24 mouse cellular contexts compared by ENCODE assay signal in genomic region chr11:121200781-121201180, GRCm38 (mm10). TPM values are rescaled to one million over a fixed set of nuclear protein-coding genes. Genes with fewer than 3 reads are reported as not detected.
"Had no signal": no experiment of that assay in that cellular context is flagged by ENCODE, and none has a peak within 500 bp of the region (broad histone marks: within the 10 kb centered on the region; RNA-seq: fewer than 3 reads in every experiment).

No protein-coding gene starts in this region.

- H3K36me3 ChIP-seq: liver, embryonic 12.5 days; liver, embryonic 15.5 days; midbrain, embryonic 10.5 days; stomach, embryonic 15.5 days had no signal

- H3K4me3 ChIP-seq: layer of hippocampus, adult 2 months; limb, embryonic 10.5 days; limb, embryonic 13.5 days; liver, embryonic 12.5 days; liver, embryonic 15.5 days; midbrain, embryonic 10.5 days; midbrain, embryonic 13.5 days; myocyte; neural tube, embryonic 13.5 days; stomach, embryonic 15.5 days had no signal

- H3K9me3 ChIP-seq: limb, embryonic 10.5 days; limb, embryonic 13.5 days; liver, embryonic 12.5 days; liver, embryonic 15.5 days; midbrain, embryonic 10.5 days; midbrain, embryonic 13.5 days; neural tube, embryonic 13.5 days; stomach, embryonic 15.5 days had no signal

- H3K27ac ChIP-seq: hindbrain, embryonic 14.5 days; hindbrain, postnatal 0 days; layer of hippocampus, adult 2 months; limb, embryonic 10.5 days; limb, embryonic 13.5 days; liver, embryonic 12.5 days; liver, embryonic 15.5 days; midbrain, embryonic 10.5 days; midbrain, embryonic 13.5 days; neural tube, embryonic 13.5 days; stomach, embryonic 15.5 days had no signal

- H3K27me3 ChIP-seq: limb, embryonic 13.5 days; liver, embryonic 12.5 days; liver, embryonic 15.5 days; midbrain, embryonic 13.5 days; neural tube, embryonic 13.5 days; stomach, embryonic 15.5 days had no signal

- ATAC-seq: hindbrain, postnatal 0 days; inflammation-experienced regulatory T-cells, adult 6 months; intestine, embryonic 16.5 days; liver, embryonic 12.5 days; midbrain, embryonic 13.5 days; midbrain, embryonic 16.5 days had no signal

- H3K9ac ChIP-seq: hindbrain, embryonic 14.5 days; limb, embryonic 13.5 days; liver, embryonic 12.5 days; liver, embryonic 15.5 days; midbrain, embryonic 13.5 days; neural tube, embryonic 13.5 days; stomach, embryonic 15.5 days had no signal

- H3K4me2 ChIP-seq: hindbrain, embryonic 14.5 days; limb, embryonic 13.5 days; liver, embryonic 12.5 days; liver, embryonic 15.5 days; midbrain, embryonic 13.5 days; neural tube, embryonic 13.5 days; stomach, embryonic 15.5 days had no signal

- DNase-seq: layer of hippocampus, adult 9-11 months; liver; lung, adult 2 months; lung, postnatal 36 days; retina, postnatal 1 day; right cerebral cortex, postnatal 25 days; spleen, adult 18-20 months; thymus, postnatal 25 days had no signal

RNA-seq across cellular contexts. Expression of gene Uts2r, which starts 40.7 kb away (rescaled TPM):
- polyA plus RNA-seq: inflammation-experienced regulatory T-cells, adult 6 months; intestine, embryonic 16.5 days; large intestine, adult 2 months; liver, embryonic 12.5 days; stomach, embryonic 15.5 days had no signal
